Mouse (Mus musculus) forebrain, embryonic 12.5 days (tissue): ENCODE data around the gene Gbf1. TPM values are rescaled to one million over a fixed set of nuclear protein-coding genes. Genes with fewer than 3 reads are reported as not detected.
A peak's percentile ranks its signal among the peaks of the same experiment; 100 is the strongest.

Experiments
- ATAC-seq: fragments of 200-750 bp; cut with Nextera tagmentation; 2 replicates; pipeline ENCODE4 v1.8.0; 2017; ENCODE audit warnings: moderate TSS enrichment; ENCODE audit not compliant: low FRiP score
- H3K27ac ChIP-seq: fragments of 300-500 bp; sonication (generic); 2 replicates; pipeline ENCODE4 v1.5.1; 2016; ENCODE audit warnings: mild to moderate bottlenecking
- H3K27me3 ChIP-seq: fragments of 300-500 bp; sonication (generic); 2 replicates; pipeline ENCODE4 v1.6.1; 2016; ENCODE audit warnings: mild to moderate bottlenecking
- H3K36me3 ChIP-seq: fragments of 300-500 bp; sonication (generic); replicated peaks from 2 replicates; pipeline ENCODE4 v1.6.1; 2016; ENCODE audit warnings: mild to moderate bottlenecking
- H3K4me1 ChIP-seq: fragments of 300-500 bp; sonication (generic); 2 replicates; pipeline ENCODE4 v1.6.1; 2016
- H3K4me2 ChIP-seq: fragments of 300-500 bp; sonication (generic); 2 replicates; pipeline ENCODE4 v1.6.1; 2016; ENCODE audit warnings: mild to moderate bottlenecking, moderate library complexity
- H3K4me3 ChIP-seq: fragments of 300-500 bp; sonication (generic); replicated peaks from 2 replicates; pipeline ENCODE4 v1.5.1; 2016; ENCODE audit warnings: mild to moderate bottlenecking
- H3K9ac ChIP-seq: fragments of 300-500 bp; sonication (generic); 2 replicates; pipeline ENCODE4 v1.6.1; 2016; ENCODE audit warnings: mild to moderate bottlenecking
- H3K9me3 ChIP-seq: fragments of 300-500 bp; sonication (generic); 2 replicates; pipeline ENCODE4 v1.6.1; 2016
- WGBS: fragments of 180-500 bp; shearing (Covaris S2); methylation state at CpG from one replicate; pipeline ENCODE4 v1.1.7; 2016; 5-methylcytosine and 5-hydroxymethylcytosine counted together
- polyA plus RNA-seq: library from polyadenylated mRNA; unstranded; fragments of >200 nt; fragmentation: Nextera tagmentation; extraction: Ambion mirVana; gene quantifications from 2 replicates; pipeline ENCODE4 v1.2.1, GENCODE M21; 2016

The Gbf1 gene
- polyA plus RNA-seq, 1 experiment from 2014 or later, result 64.0 TPM

- Histone ChIP-seq H3K27ac (no peak overlapping the region), H3K9me3 (no peaks in the 10 kb centered on the region), H3K4me1 (peaks cover 73% of the 10 kb centered on the region), H3K4me2 (no peak overlapping the region), H3K27me3 (peaks cover 71% of the 10 kb centered on the region), H3K9ac (no peak overlapping the region), H3K36me3 (no peaks in the 10 kb centered on the region), H3K4me3 (no peak overlapping the region)
- ATAC-seq, result no peak
- WGBS, result 81% methylated on average over 11 of the region's 11 CpGs
Measured at GRCm38 (mm10) chr19:46324366-46324765, 172.1 kb downstream of the Gbf1 start.

- H3K9me3 ChIP-seq, result no peaks in the 10 kb centered on the region
- 76% methylated on average over 5 of the region's 5 CpGs for WGBS
- peak overlapping the region; percentile 96 for H3K4me2 ChIP-seq
- H3K4me1 ChIP-seq, result peaks cover 73% of the 10 kb centered on the region
- no peaks in the 10 kb centered on the region for H3K36me3 ChIP-seq
- ATAC-seq, result no peak
- no peak overlapping the region for H3K27ac ChIP-seq
- no peak overlapping the region for H3K9ac ChIP-seq
- peaks cover 66% of the 10 kb centered on the region for H3K27me3 ChIP-seq
- H3K4me3 ChIP-seq, result no peak overlapping the region
Measured at GRCm38 (mm10) chr19:46324918-46325317, 172.6 kb downstream of the Gbf1 start.

- peaks cover 11% of the 10 kb centered on the region for H3K36me3 ChIP-seq
- H3K4me3 ChIP-seq, result peak overlapping the region; percentile 65
- peak overlapping the region; percentile 96 for H3K27ac ChIP-seq
- H3K4me2 ChIP-seq, result peak overlapping the region; percentile 96
- H3K4me1 ChIP-seq, result peaks cover 67% of the 10 kb centered on the region
- H3K9me3 ChIP-seq, result no peaks in the 10 kb centered on the region
- no peak for ATAC-seq
- WGBS, result 2% methylated on average over 27 of the region's 29 CpGs
- H3K9ac ChIP-seq, result peak overlapping the region; percentile 61
- peaks cover 56% of the 10 kb centered on the region for H3K27me3 ChIP-seq
Measured at GRCm38 (mm10) chr19:46326019-46326755, 173.9 kb downstream of the Gbf1 start.

GRCm38 (mm10) chr19:46326756-46327305, 174.5 kb downstream of the Gbf1 start, which contains the start of gene Psd:
Gene Psd, minus strand, starts transcription at chr19:46327156.
- Histone ChIP-seq H3K9me3 (no peaks in the 10 kb centered on the region), H3K27ac (peak within 1 kb of the TSS; percentile 96), H3K9ac (peak within 1 kb of the TSS; percentile 70), H3K4me3 (peak within 1 kb of the TSS; percentile 65), H3K4me1 (peaks cover 61% of the 10 kb centered on the region), H3K27me3 (peaks cover 56% of the 10 kb centered on the region), H3K4me2 (peak within 1 kb of the TSS; percentile 96), H3K36me3 (peaks cover 17% of the 10 kb centered on the region)
- no peak for ATAC-seq
- WGBS, result under 1% methylated on average over 35 of the region's 35 CpGs

- Histone ChIP-seq H3K27me3 (peaks cover 50% of the 10 kb centered on the region), H3K4me2 (peak overlapping the region; percentile 96)
- 34% methylated on average over 14 of the region's 14 CpGs for WGBS
Measured at GRCm38 (mm10) chr19:46327531-46328064, 175.3 kb downstream of the Gbf1 start.

GRCm38 (mm10) chr19:46328081-46329030, 176.0 kb downstream of the Gbf1 start, which contains the start of gene Fbxl15:
Gene Fbxl15, plus strand, starts transcription at chr19:46328184.
- H3K27me3 ChIP-seq, result peaks cover 43% of the 10 kb centered on the region
- peaks cover 57% of the 10 kb centered on the region for H3K4me1 ChIP-seq
- H3K27ac ChIP-seq, result peak within 1 kb of the TSS; percentile 96
- H3K9me3 ChIP-seq, result no peaks in the 10 kb centered on the region
- WGBS, result under 1% methylated on average over 81 of the region's 81 CpGs
- peaks cover 28% of the 10 kb centered on the region for H3K36me3 ChIP-seq
- peak; percentile 86 for ATAC-seq
- peak within 1 kb of the TSS; percentile 70 for H3K9ac ChIP-seq
- peak within 1 kb of the TSS; percentile 96 for H3K4me2 ChIP-seq
- peak within 1 kb of the TSS; percentile 65 for H3K4me3 ChIP-seq

More at GRCm38 (mm10) chr19:46327531-46328064, 175.3 kb downstream of the Gbf1 start:
- Histone ChIP-seq H3K27ac (peak overlapping the region; percentile 96), H3K4me1 (peaks cover 58% of the 10 kb centered on the region), H3K9ac (peak overlapping the region; percentile 70; the same call in 1 of the 2 replicates), H3K4me3 (peak overlapping the region; percentile 65), H3K9me3 (no peaks in the 10 kb centered on the region), H3K36me3 (peaks cover 25% of the 10 kb centered on the region)
- ATAC-seq, result peak; percentile 17; the same call in 1 of the 2 replicates

- peak overlapping the region; percentile 70 for H3K9ac ChIP-seq
- ATAC-seq, result no peak
- H3K4me1 ChIP-seq, result peaks cover 57% of the 10 kb centered on the region
- peak overlapping the region; percentile 96 for H3K27ac ChIP-seq
- H3K4me2 ChIP-seq, result peak overlapping the region; percentile 96
- peak overlapping the region; percentile 65 for H3K4me3 ChIP-seq
- H3K27me3 ChIP-seq, result peaks cover 35% of the 10 kb centered on the region
- peaks cover 31% of the 10 kb centered on the region for H3K36me3 ChIP-seq
- no peaks in the 10 kb centered on the region for H3K9me3 ChIP-seq
- 1% methylated on average over 54 of the region's 54 CpGs for WGBS
Measured at GRCm38 (mm10) chr19:46329031-46329641, 176.8 kb downstream of the Gbf1 start.

GRCm38 (mm10) chr19:46329951-46330350, 177.6 kb downstream of the Gbf1 start:
- Histone ChIP-seq H3K9me3 (no peaks in the 10 kb centered on the region), H3K9ac (no peak overlapping the region), H3K27ac (no peak overlapping the region), H3K4me3 (0 out of 2 replicates have a peak overlapping the region, but pooled peaks have one; percentile 65), H3K4me1 (peaks cover 57% of the 10 kb centered on the region), H3K36me3 (peaks cover 31% of the 10 kb centered on the region), H3K27me3 (peaks cover 27% of the 10 kb centered on the region), H3K4me2 (peak overlapping the region; percentile 25; the same call in 1 of the 2 replicates)
- WGBS, result 5% methylated on average over 16 of the region's 16 CpGs
- ATAC-seq, result peak; percentile 12; the same call in 1 of the 2 replicates

GRCm38 (mm10) chr19:46330696-46331095, 178.4 kb downstream of the Gbf1 start:
- no peak overlapping the region for H3K4me3 ChIP-seq
- H3K27me3 ChIP-seq, result peaks cover 19% of the 10 kb centered on the region
- H3K36me3 ChIP-seq, result peaks cover 31% of the 10 kb centered on the region
- 91% methylated on average over 12 of the region's 12 CpGs for WGBS
- H3K4me2 ChIP-seq, result no peak overlapping the region
- H3K4me1 ChIP-seq, result peaks cover 50% of the 10 kb centered on the region
- H3K9me3 ChIP-seq, result no peaks in the 10 kb centered on the region
- H3K27ac ChIP-seq, result no peak overlapping the region
- no peak for ATAC-seq
- no peak overlapping the region for H3K9ac ChIP-seq

- peaks cover 13% of the 10 kb centered on the region for H3K27me3 ChIP-seq
- no peaks in the 10 kb centered on the region for H3K9me3 ChIP-seq
- ATAC-seq, result no peak
- H3K4me1 ChIP-seq, result peaks cover 43% of the 10 kb centered on the region
- H3K4me3 ChIP-seq, result no peak overlapping the region
- no peak overlapping the region for H3K4me2 ChIP-seq
- H3K36me3 ChIP-seq, result peaks cover 31% of the 10 kb centered on the region
- no peak overlapping the region for H3K27ac ChIP-seq
- 92% methylated on average over 14 of the region's 14 CpGs for WGBS
- no peak overlapping the region for H3K9ac ChIP-seq
Measured at GRCm38 (mm10) chr19:46331326-46331725, 179.0 kb downstream of the Gbf1 start.

- 83% methylated on average over 3 of the region's 3 CpGs for WGBS
- no peak overlapping the region for H3K4me2 ChIP-seq
Measured at GRCm38 (mm10) chr19:46331936-46332335, 179.6 kb downstream of the Gbf1 start.

More at GRCm38 (mm10) chr19:46331936-46332335, 179.6 kb downstream of the Gbf1 start:
- Histone ChIP-seq H3K36me3 (peaks cover 31% of the 10 kb centered on the region), H3K9me3 (no peaks in the 10 kb centered on the region), H3K27ac (no peak overlapping the region), H3K4me1 (peaks cover 37% of the 10 kb centered on the region), H3K4me3 (no peak overlapping the region), H3K9ac (no peak overlapping the region), H3K27me3 (peaks cover 7% of the 10 kb centered on the region)
- no peak for ATAC-seq
